Mouse (Mus musculus): ENCODE results near the gene Gm3435.
"Not testable (repeated sequence)": the region's sequence is repeated elsewhere in the genome, so short reads cannot be mapped to it uniquely, and the experiment has no call there.

Gene Gm3435

GRCm38 (mm10) chr17:15040455-15040854, 30.5 kb downstream of the Gm3435 start:
- not testable (repeated sequence) for DNase-seq (ENCODE audit: low spot score in 2 of 2)

GRCm38 (mm10) chr17:15041175-15041729, 31.3 kb downstream of the Gm3435 start, which contains the start of the genes Ermard, Tcte3 and Gm3448:
TSS of gene Ermard (plus strand) at chr17:15041208.
TSS of gene Tcte3 (minus strand) at chr17:15041488.
TSS of gene Gm3448 (minus strand) at chr17:15041537.
- peak; percentile 18 to 33 for DNase-seq (ENCODE audit: low spot score in 2 of 2)

GRCm38 (mm10) chr17:15050338-15050737, 40.4 kb downstream of the Gm3435 start:
- DNase-seq (ENCODE audit: low spot score in 2 of 2), result not testable (repeated sequence)

GRCm38 (mm10) chr17:15052766-15053165, 42.8 kb downstream of the Gm3435 start:
- not testable (repeated sequence) for DNase-seq (ENCODE audit: low spot score in 2 of 2)

- DNase-seq (ENCODE audit: low spot score in 2 of 2), result not testable (repeated sequence)
Observed at GRCm38 (mm10) chr17:15053183-15053828, 43.3 kb downstream of the Gm3435 start.

GRCm38 (mm10) chr17:15053829-15054200, 43.8 kb downstream of the Gm3435 start:
- DNase-seq (ENCODE audit: low spot score in 2 of 2), result not testable (repeated sequence)

- no peak for DNase-seq (ENCODE audit: low spot score in 2 of 2)
Observed at GRCm38 (mm10) chr17:15055925-15056324, 45.9 kb downstream of the Gm3435 start.

- DNase-seq (ENCODE audit: low spot score in 2 of 2), result no peak
Observed at GRCm38 (mm10) chr17:15058161-15058591, 48.2 kb downstream of the Gm3435 start.

- no peak for DNase-seq (ENCODE audit: low spot score in 2 of 2)
Observed at GRCm38 (mm10) chr17:15059646-15060045, 49.7 kb downstream of the Gm3435 start.

- DNase-seq (ENCODE audit: low spot score in 2 of 2), result no peak
Observed at GRCm38 (mm10) chr17:15060356-15060755, 50.4 kb downstream of the Gm3435 start.

GRCm38 (mm10) chr17:15065391-15066024, 55.5 kb downstream of the Gm3435 start:
- no peak for DNase-seq (ENCODE audit: low spot score in 2 of 2)

- no peak for DNase-seq (ENCODE audit: low spot score in 2 of 2)
Observed at GRCm38 (mm10) chr17:15066066-15066465, 56.1 kb downstream of the Gm3435 start.

- no peak for DNase-seq (ENCODE audit: low spot score in 2 of 2)
Observed at GRCm38 (mm10) chr17:15066911-15067310, 56.9 kb downstream of the Gm3435 start.

- DNase-seq (ENCODE audit: low spot score in 2 of 2), result no peak
Observed at GRCm38 (mm10) chr17:15068040-15068792, 58.2 kb downstream of the Gm3435 start.

- DNase-seq (ENCODE audit: low spot score in 2 of 2), result no peak
Observed at GRCm38 (mm10) chr17:15069124-15069523, 59.1 kb downstream of the Gm3435 start.
